Mouse (Mus musculus) ovary, postnatal 14 days (tissue): ENCODE results near the gene Ccdc77.
"Not testable (repeated sequence)": the region's sequence is repeated elsewhere in the genome, so short reads cannot be mapped to it uniquely, and the experiment has no call there.

Source experiments
- DNase-seq: peaks from one replicate; pipeline ENCODE4 v3.0.0; 2022; ENCODE audit warnings: low spot score

Ccdc77 gene

GRCm38 (mm10) chr6:120309787-120310186 lies 54.4 kb downstream of the Ccdc77 start:
- DNase-seq, result no peak

GRCm38 (mm10) chr6:120309338-120309737 lies 54.8 kb downstream of the Ccdc77 start:
- DNase-seq, result no peak

GRCm38 (mm10) chr6:120306859-120307594 lies 57.1 kb downstream of the Ccdc77 start:
- DNase-seq, result no peak

GRCm38 (mm10) chr6:120302755-120303316 lies 61.3 kb downstream of the Ccdc77 start:
- no peak for DNase-seq

- peak; percentile 26 for DNase-seq
These were observed 63.0 kb downstream of the Ccdc77 start for GRCm38 (mm10) chr6:120301137-120301536.

- not testable (repeated sequence) for DNase-seq
These were observed 67.6 kb downstream of the Ccdc77 start for GRCm38 (mm10) chr6:120296589-120296988.

GRCm38 (mm10) chr6:120294785-120295133 lies 69.4 kb downstream of the Ccdc77 start:
- peak; percentile 34 for DNase-seq

GRCm38 (mm10) chr6:120294056-120294784 lies 70.0 kb downstream of the Ccdc77 start, which contains the start of the genes D330020A13Rik and B4galnt3:
Gene D330020A13Rik, plus strand, starts transcription at chr6:120294364.
Gene B4galnt3, minus strand, starts transcription at chr6:120294559.
- no peak for DNase-seq

GRCm38 (mm10) chr6:120291396-120292009 lies 72.7 kb downstream of the Ccdc77 start:
- DNase-seq, result no peak

GRCm38 (mm10) chr6:120289430-120289829 lies 74.7 kb downstream of the Ccdc77 start:
- DNase-seq, result no peak

- no peak for DNase-seq
These were observed 75.6 kb downstream of the Ccdc77 start for GRCm38 (mm10) chr6:120288541-120288940.

- DNase-seq, result no peak
These were observed 76.9 kb downstream of the Ccdc77 start for GRCm38 (mm10) chr6:120287279-120287678.

GRCm38 (mm10) chr6:120276874-120277449 lies 87.2 kb downstream of the Ccdc77 start:
- no peak for DNase-seq

GRCm38 (mm10) chr6:120275301-120275700 lies 88.9 kb downstream of the Ccdc77 start:
- DNase-seq, result no peak

- no peak for DNase-seq
These were observed 89.3 kb downstream of the Ccdc77 start for GRCm38 (mm10) chr6:120274887-120275286.
